8 mouse cellular contexts compared by ENCODE assay signal in the genomic region with DNA sequence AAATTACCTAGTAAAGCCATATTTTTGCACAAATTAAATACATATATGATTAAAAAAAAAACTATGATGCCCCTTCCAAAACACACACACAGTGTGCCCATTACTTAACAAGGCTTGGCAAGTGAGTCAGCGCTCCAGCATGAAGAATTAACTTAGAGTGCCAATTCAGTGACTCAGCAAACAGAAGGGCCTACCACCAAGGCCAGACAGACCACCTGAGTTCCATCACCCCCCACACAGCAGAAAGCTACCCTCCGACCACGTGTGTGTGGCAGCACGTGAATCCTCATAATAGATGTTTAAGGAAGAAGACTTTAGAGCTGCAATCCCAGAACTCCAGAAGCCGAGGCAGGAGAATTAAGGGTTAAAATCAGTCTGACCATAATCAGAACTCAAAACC. TPM values are rescaled to one million over a fixed set of nuclear protein-coding genes. Genes with fewer than 3 reads are reported as not detected.
DNase-seq lines count a peak whose midpoint lies in the region; ATAC-seq and TF ChIP-seq lines count a peak whose summit lies in the region.

No protein-coding gene starts in this region.

- H3K4me2 ChIP-seq in embryonic facial prominence, embryonic 13.5 days: peak overlapping the region; percentile 90
- peak overlapping the region; percentile 84 for H3K4me2 ChIP-seq in limb, embryonic 11.5 days (ENCODE audit: low read depth, severe bottlenecking)

- H3K9ac ChIP-seq in embryonic facial prominence, embryonic 13.5 days: peak overlapping the region; percentile 77
- no peak overlapping the region for H3K9ac ChIP-seq in limb, embryonic 11.5 days (ENCODE audit: low read length)

- peak overlapping the region; percentile 57 for H3K4me3 ChIP-seq in cerebellum, adult 2 months (replicated peaks; ENCODE audit: insufficient read depth, low read depth, low read length)
- peak overlapping the region; percentile 86 for H3K4me3 ChIP-seq in embryonic facial prominence, embryonic 13.5 days
- H3K4me3 ChIP-seq in limb, embryonic 11.5 days (ENCODE audit: low read depth, low read length): peak overlapping the region; percentile 82
- H3K4me3 ChIP-seq in small intestine, adult 2 months (ENCODE audit: low read depth, low read length): peak overlapping the region; percentile 18; the same call in 1 of the 2 replicates

- H3K36me3 ChIP-seq in embryonic facial prominence, embryonic 13.5 days: peaks cover 49% of the 10 kb centered on the region
- H3K36me3 ChIP-seq in limb, embryonic 11.5 days (ENCODE audit: control insufficient read depth, insufficient read depth, low read length): peaks cover 22% of the 10 kb centered on the region
- peaks cover 33% of the 10 kb centered on the region for H3K36me3 ChIP-seq in small intestine, adult 2 months (ENCODE audit: control insufficient read depth, insufficient read depth, low read length)

- no peak for ATAC-seq in embryonic facial prominence, embryonic 13.5 days (ENCODE audit: insufficient number of reproducible peaks, insufficient read depth, low FRiP score, low TSS enrichment, low read depth)
- no peak for ATAC-seq in limb, embryonic 11.5 days (ENCODE audit: insufficient number of reproducible peaks, low FRiP score, low TSS enrichment, low read depth)
- no peak for ATAC-seq in erythroid progenitor cell, adult 5-6 weeks (replicated peaks; ENCODE audit: low FRiP score, poor library complexity, severe bottlenecking)

- no peak for TF ChIP-seq POLR2A in cerebellum, adult 2 months (IDR thresholded peaks at IDR 0.05; ENCODE audit: borderline replicate concordance, insufficient read depth, low read length)
- TF ChIP-seq POLR2A in small intestine, adult 2 months (IDR thresholded peaks at IDR 0.05; ENCODE audit: low read depth, low read length): no peak

- WGBS in cerebellum, adult 2 months: 12% methylated on average over 5 of the region's 5 CpGs
- WGBS in embryonic facial prominence, embryonic 13.5 days: 29% methylated on average over 5 of the region's 5 CpGs
- 38% methylated on average over 5 of the region's 5 CpGs for WGBS in limb, embryonic 11.5 days
- WGBS in small intestine, adult 2 months: 33% methylated on average over 5 of the region's 5 CpGs

- H3K9me3 ChIP-seq in embryonic facial prominence, embryonic 13.5 days: no peaks in the 10 kb centered on the region
- H3K9me3 ChIP-seq in limb, embryonic 11.5 days (ENCODE audit: control insufficient read depth, low read length): no peaks in the 10 kb centered on the region

- no peak overlapping the region for H3K27ac ChIP-seq in cerebellum, adult 2 months (ENCODE audit: insufficient read depth, low read length)
- no peak overlapping the region for H3K27ac ChIP-seq in embryonic facial prominence, embryonic 13.5 days
- H3K27ac ChIP-seq in limb, embryonic 11.5 days (replicated peaks; ENCODE audit: low read depth, low read length): no peak overlapping the region
- no peak overlapping the region for H3K27ac ChIP-seq in small intestine, adult 2 months (ENCODE audit: insufficient read depth, low read depth, low read length)

- TF ChIP-seq CTCF in cerebellum, adult 2 months (IDR thresholded peaks at IDR 0.05; ENCODE audit: borderline replicate concordance, insufficient read depth, low read depth, low read length): no peak
- no peak for TF ChIP-seq CTCF in small intestine, adult 2 months (IDR thresholded peaks at IDR 0.05; ENCODE audit: extremely low read depth, insufficient read length, insufficient replicate concordance, low read depth, low read length)

- peaks cover 3% of the 10 kb centered on the region for H3K4me1 ChIP-seq in cerebellum, adult 2 months (ENCODE audit: control insufficient read depth, insufficient read depth, low read length)
- peaks cover 9% of the 10 kb centered on the region for H3K4me1 ChIP-seq in embryonic facial prominence, embryonic 13.5 days
- H3K4me1 ChIP-seq in limb, embryonic 11.5 days (ENCODE audit: control insufficient read depth, insufficient read depth, low read length): peaks cover 2% of the 10 kb centered on the region; the same call in 1 of the 2 replicates
- H3K4me1 ChIP-seq in small intestine, adult 2 months (ENCODE audit: control insufficient read depth, insufficient read depth, insufficient read length, low read length): no peaks in the 10 kb centered on the region

- H3K27me3 ChIP-seq in cerebellum, adult 2 months (ENCODE audit: control insufficient read depth, insufficient read depth, low read length): no peaks in the 10 kb centered on the region
- H3K27me3 ChIP-seq in embryonic facial prominence, embryonic 13.5 days: no peaks in the 10 kb centered on the region
- no peaks in the 10 kb centered on the region for H3K27me3 ChIP-seq in limb, embryonic 11.5 days (ENCODE audit: control insufficient read depth, insufficient read depth, low read length)
- H3K27me3 ChIP-seq in small intestine, adult 2 months (ENCODE audit: control insufficient read depth, insufficient read depth, low read length): no peaks in the 10 kb centered on the region

- DNase-seq in cerebellum, adult 2 months: no peak
- no peak for DNase-seq in cerebellum, postnatal 25 days
- peak; percentile 86 for DNase-seq in 416B (ENCODE audit: low read depth)
- no peak for DNase-seq in limb, embryonic 11.5 days (ENCODE audit: low spot score)
- no peak for DNase-seq in left cerebral cortex, adult 9 months (ENCODE audit: low spot score in 2 of 2)

RNA-seq across cellular contexts. Expression of a gene that starts 1.8 kb away (rescaled TPM):
- 60.7 and 62.4 TPM in 2 replicates for polyA plus RNA-seq in cerebellum, adult 2 months (2012; rRNA removed)
- polyA plus RNA-seq in embryonic facial prominence, embryonic 13.5 days (2015; fragmentation: Nextera tagmentation; extraction: Ambion mirVana): 139 and 142 TPM in 2 replicates
- 152 and 156 TPM in 2 replicates for polyA plus RNA-seq in limb, embryonic 11.5 days (2014; fragmentation: Nextera tagmentation; extraction: Ambion mirVana)
- polyA plus RNA-seq in small intestine, adult 2 months (2012; rRNA removed): 8.4 and 15.0 TPM in 2 replicates
- total RNA-seq in erythroid progenitor cell, adult 5-6 weeks (2015; ENCODE audit: low replicate concordance): 15.5 and 19.7 TPM in 2 replicates
- total RNA-seq in erythroid progenitor cell, adult 5-6 weeks (2017; ENCODE audit: low replicate concordance): 11.5 and 18.0 TPM in 2 replicates

RNA-seq across cellular contexts. Expression of a gene that starts 38.4 kb away (rescaled TPM):
- 24.1 and 24.2 TPM in 2 replicates for polyA plus RNA-seq in cerebellum, adult 2 months (2012; rRNA removed)
- 63.1 and 66.2 TPM in 2 replicates for polyA plus RNA-seq in embryonic facial prominence, embryonic 13.5 days (2015; fragmentation: Nextera tagmentation; extraction: Ambion mirVana)
- polyA plus RNA-seq in limb, embryonic 11.5 days (2014; fragmentation: Nextera tagmentation; extraction: Ambion mirVana): 62.9 and 66.2 TPM in 2 replicates
- 3.6 and 5.2 TPM in 2 replicates for polyA plus RNA-seq in small intestine, adult 2 months (2012; rRNA removed)
- total RNA-seq in erythroid progenitor cell, adult 5-6 weeks (2015; ENCODE audit: low replicate concordance): 80.0 and 121 TPM in 2 replicates
- 72.0 and 75.4 TPM in 2 replicates for total RNA-seq in erythroid progenitor cell, adult 5-6 weeks (2017; ENCODE audit: low replicate concordance)

RNA-seq across cellular contexts. Expression of a gene that starts 38.5 kb away (rescaled TPM):
- polyA plus RNA-seq in cerebellum, adult 2 months (2012; rRNA removed): not detected in 2 replicates
- not detected in 2 replicates for polyA plus RNA-seq in embryonic facial prominence, embryonic 13.5 days (2015; fragmentation: Nextera tagmentation; extraction: Ambion mirVana)
- 0.29 TPM in 1 of 2 replicates, not detected in the other for polyA plus RNA-seq in limb, embryonic 11.5 days (2014; fragmentation: Nextera tagmentation; extraction: Ambion mirVana)
- 0.46 and 2.7 TPM in 2 replicates for polyA plus RNA-seq in small intestine, adult 2 months (2012; rRNA removed)
- total RNA-seq in erythroid progenitor cell, adult 5-6 weeks (2015; ENCODE audit: low replicate concordance): not detected in 2 replicates
- not detected in 2 replicates for total RNA-seq in erythroid progenitor cell, adult 5-6 weeks (2017; ENCODE audit: low replicate concordance)

RNA-seq across cellular contexts. Expression of a gene that starts 40.1 kb away (rescaled TPM):
- polyA plus RNA-seq in cerebellum, adult 2 months (2012; rRNA removed): 0.03 and 0.05 TPM in 2 replicates
- polyA plus RNA-seq in embryonic facial prominence, embryonic 13.5 days (2015; fragmentation: Nextera tagmentation; extraction: Ambion mirVana): not detected in 2 replicates
- polyA plus RNA-seq in limb, embryonic 11.5 days (2014; fragmentation: Nextera tagmentation; extraction: Ambion mirVana): not detected in 2 replicates
- polyA plus RNA-seq in small intestine, adult 2 months (2012; rRNA removed): not detected in 2 replicates
- total RNA-seq in erythroid progenitor cell, adult 5-6 weeks (2015; ENCODE audit: low replicate concordance): not detected in 2 replicates
- total RNA-seq in erythroid progenitor cell, adult 5-6 weeks (2017; ENCODE audit: low replicate concordance): not detected in 2 replicates

RNA-seq across cellular contexts. Expression of a gene that starts 49.8 kb away (rescaled TPM):
- 0.34 TPM in 1 of 2 replicates, not detected in the other for polyA plus RNA-seq in cerebellum, adult 2 months (2012; rRNA removed)
- not detected in 2 replicates for polyA plus RNA-seq in embryonic facial prominence, embryonic 13.5 days (2015; fragmentation: Nextera tagmentation; extraction: Ambion mirVana)
- polyA plus RNA-seq in limb, embryonic 11.5 days (2014; fragmentation: Nextera tagmentation; extraction: Ambion mirVana): 0.34 TPM in 1 of 2 replicates, not detected in the other
- polyA plus RNA-seq in small intestine, adult 2 months (2012; rRNA removed): not detected in 2 replicates
- total RNA-seq in erythroid progenitor cell, adult 5-6 weeks (2015; ENCODE audit: low replicate concordance): not detected in 2 replicates
- not detected in 2 replicates for total RNA-seq in erythroid progenitor cell, adult 5-6 weeks (2017; ENCODE audit: low replicate concordance)

Comparison
In these comparisons a context has a peak if more than half of its experiments do, and no peak if none do; other contexts are left out.
1. H3K4me3 ChIP-seq: peak in every context shown above with its lines; median percentile 86 in embryonic facial prominence, embryonic 13.5 days; 82 in limb, embryonic 11.5 days; 57 in cerebellum, adult 2 months; 18 in small intestine, adult 2 months.